Mouse (Mus musculus) heart, embryonic 14.5 days (tissue): ENCODE data around the gene 0610037L13Rik. TPM values are rescaled to one million over a fixed set of nuclear protein-coding genes. Genes with fewer than 3 reads are reported as not detected.

Source experiments
- ATAC-seq: fragments of 200-750 bp; cut with Nextera tagmentation; 2 replicates; pipeline ENCODE4 v1.8.0; 2017; ENCODE audit warnings: low read depth, moderate TSS enrichment; ENCODE audit not compliant: insufficient number of reproducible peaks, insufficient read depth, low FRiP score
- H3K27ac ChIP-seq, 2 experiments: fragments of 200-500 bp in 1 of 2; fragments of 300-500 bp in 1 of 2; sonication (generic) in 1 of 2; replicated peaks in 1 of 2; 2 replicates each; pipeline ENCODE4 v1.5.1; 2012 to 2014; ENCODE audit warnings: low read depth in 2 of 2, low read length in 2 of 2, control low read depth in 1 of 2, mild to moderate bottlenecking in 1 of 2, mixed read lengths in 1 of 2; ENCODE audit not compliant: control insufficient read depth in 1 of 2, insufficient read depth in 1 of 2
- H3K27me3 ChIP-seq: fragments of 300-500 bp; sonication (generic); 2 replicates; pipeline ENCODE4 v1.6.1; 2014; ENCODE audit warnings: mild to moderate bottlenecking, low read length, control low read depth; ENCODE audit not compliant: control insufficient read depth, insufficient read depth
- H3K36me3 ChIP-seq: fragments of 300-500 bp; sonication (generic); 2 replicates; pipeline ENCODE4 v1.6.1; 2014; ENCODE audit warnings: mild to moderate bottlenecking, control low read depth, low read length, mixed read lengths; ENCODE audit not compliant: control insufficient read depth, insufficient read depth
- H3K4me1 ChIP-seq, 2 experiments: fragments of 200-500 bp in 1 of 2; fragments of 300-500 bp in 1 of 2; sonication (generic) in 1 of 2; 2 replicates each; pipeline ENCODE4 v1.6.1; 2012 to 2014; ENCODE audit warnings: low read length in 2 of 2, control low read depth in 1 of 2, mixed read lengths in 1 of 2; ENCODE audit not compliant: control insufficient read depth in 2 of 2, insufficient read depth in 2 of 2
- H3K4me2 ChIP-seq: fragments of 300-500 bp; sonication (generic); 2 replicates; pipeline ENCODE4 v1.6.1; 2014; ENCODE audit warnings: mild to moderate bottlenecking, low read length
- H3K4me3 ChIP-seq, 2 experiments: fragments of 200-500 bp in 1 of 2; fragments of 300-500 bp in 1 of 2; sonication (generic) in 1 of 2; 2 replicates each; pipeline ENCODE4 v1.5.1; 2012 to 2014; ENCODE audit warnings: low read length in 2 of 2, mild to moderate bottlenecking in 2 of 2, control low read depth in 1 of 2, low read depth in 1 of 2, moderate library complexity in 1 of 2; ENCODE audit not compliant: control insufficient read depth in 1 of 2, insufficient read depth in 1 of 2
- H3K9ac ChIP-seq: fragments of 300-500 bp; sonication (generic); 2 replicates; pipeline ENCODE4 v1.6.1; 2014; ENCODE audit warnings: mild to moderate bottlenecking, low read length
- H3K9me3 ChIP-seq: fragments of 300-500 bp; sonication (generic); 2 replicates; pipeline ENCODE4 v1.6.1; 2016; ENCODE audit warnings: low read length, control low read depth; ENCODE audit not compliant: control insufficient read depth
- WGBS: fragments of 180-500 bp; shearing (Covaris S2); extraction: QIAGEN DNeasy Blood & Tissue Kit; methylation state at CpG from one replicate; pipeline ENCODE4 v1.1.7; 2014; 5-methylcytosine and 5-hydroxymethylcytosine counted together
- polyA plus RNA-seq: library from polyadenylated mRNA; unstranded; fragments of >200 nt; fragmentation: Nextera tagmentation; extraction: Ambion mirVana; gene quantifications from 2 replicates; pipeline ENCODE4 v1.2.1, GENCODE M21; 2014

The 0610037L13Rik gene
- polyA plus RNA-seq, 1 experiment from 2014 or later = 110 TPM

GRCm38 (mm10) chr4:107853333-107853732, 36.3 kb upstream of the 0610037L13Rik start:
- Histone ChIP-seq H3K27ac (no peak overlapping the region), H3K9me3 (no peaks in the 10 kb centered on the region), H3K4me3 (no peak overlapping the region), H3K4me2 (no peak overlapping the region), H3K27me3 (peaks cover 4% of the 10 kb centered on the region), H3K36me3 (no peaks in the 10 kb centered on the region), H3K4me1 (no peaks in the 10 kb centered on the region), H3K9ac (no peak overlapping the region)
- ATAC-seq = no peak
- 85% methylated on average over 8 of the region's 8 CpGs for WGBS

GRCm38 (mm10) chr4:107853836-107854235, 35.8 kb upstream of the 0610037L13Rik start:
- Histone ChIP-seq H3K9ac (no peak overlapping the region), H3K27ac (no peak overlapping the region), H3K9me3 (no peaks in the 10 kb centered on the region), H3K4me2 (no peak overlapping the region), H3K4me1 (no peaks in the 10 kb centered on the region), H3K4me3 (no peak overlapping the region), H3K27me3 (peaks cover 4% of the 10 kb centered on the region; the same call in 1 of the 2 replicates), H3K36me3 (no peaks in the 10 kb centered on the region)
- 80% methylated on average over 7 of the region's 7 CpGs for WGBS
- no peak for ATAC-seq

GRCm38 (mm10) chr4:107856958-107857686, 32.5 kb upstream of the 0610037L13Rik start:
- H3K4me1 ChIP-seq = no peaks in the 10 kb centered on the region
- no peaks in the 10 kb centered on the region for H3K27me3 ChIP-seq
- no peak overlapping the region for H3K27ac ChIP-seq
- no peak overlapping the region for H3K4me3 ChIP-seq
- no peak overlapping the region for H3K4me2 ChIP-seq
- no peak for ATAC-seq
- no peak overlapping the region for H3K9ac ChIP-seq
- H3K36me3 ChIP-seq = no peaks in the 10 kb centered on the region
- WGBS = 64% methylated on average over 11 of the region's 11 CpGs
- H3K9me3 ChIP-seq = no peaks in the 10 kb centered on the region

GRCm38 (mm10) chr4:107858995-107859394, 30.6 kb upstream of the 0610037L13Rik start:
- WGBS = 77% methylated on average over 7 of the region's 7 CpGs
- Histone ChIP-seq H3K4me1 (no peaks in the 10 kb centered on the region), H3K4me3 (no peak overlapping the region), H3K9ac (no peak overlapping the region), H3K27ac (no peak overlapping the region), H3K9me3 (no peaks in the 10 kb centered on the region), H3K27me3 (no peaks in the 10 kb centered on the region), H3K36me3 (no peaks in the 10 kb centered on the region), H3K4me2 (no peak overlapping the region)
- ATAC-seq = no peak

GRCm38 (mm10) chr4:107864866-107865265, 24.7 kb upstream of the 0610037L13Rik start:
- no peaks in the 10 kb centered on the region for H3K27me3 ChIP-seq

GRCm38 (mm10) chr4:107879254-107880050, 10.2 kb upstream of the 0610037L13Rik start, which contains the start of gene Magoh:
Gene Magoh (plus strand): TSS chr4:107879755.
- WGBS = 2% methylated on average over 48 of the region's 48 CpGs
- peak; percentile 94 for ATAC-seq
- Histone ChIP-seq H3K36me3 (peaks cover 33% of the 10 kb centered on the region), H3K9me3 (no peaks in the 10 kb centered on the region), H3K4me2 (peak within 1 kb of the TSS; percentile 88), H3K27ac (peak within 1 kb of the TSS; percentile 71 to 76), H3K9ac (peak within 1 kb of the TSS; percentile 93), H3K4me1 (peaks cover 0 to 8% of the 10 kb centered on the region in 2 experiments; a peak in 2 of 4 replicates), H3K27me3 (no peaks in the 10 kb centered on the region), H3K4me3 (peak within 1 kb of the TSS; percentile 77 to 99)

More at GRCm38 (mm10) chr4:107864866-107865265, 24.7 kb upstream of the 0610037L13Rik start:
- H3K36me3 ChIP-seq = no peaks in the 10 kb centered on the region
- H3K9ac ChIP-seq = no peak overlapping the region
- H3K4me2 ChIP-seq = no peak overlapping the region
- ATAC-seq = no peak
- WGBS = 68% methylated on average over 4 of the region's 4 CpGs
- H3K4me3 ChIP-seq = no peak overlapping the region
- H3K4me1 ChIP-seq = no peaks in the 10 kb centered on the region
- no peak overlapping the region for H3K27ac ChIP-seq
- no peaks in the 10 kb centered on the region for H3K9me3 ChIP-seq

- H3K4me1 ChIP-seq = peaks cover 0 to 8% of the 10 kb centered on the region in 2 experiments; a peak in 2 of 4 replicates
- no peaks in the 10 kb centered on the region for H3K9me3 ChIP-seq
- H3K9ac ChIP-seq = no peak overlapping the region
- 92% methylated on average over 1 of the region's 1 CpGs for whole genome bisulfite sequencing
- H3K27ac ChIP-seq = no peak overlapping the region
- H3K4me2 ChIP-seq = no peak overlapping the region
- H3K4me3 ChIP-seq = no peak overlapping the region
- ATAC-seq = no peak
- peaks cover 54% of the 10 kb centered on the region for H3K36me3 ChIP-seq
- H3K27me3 ChIP-seq = no peaks in the 10 kb centered on the region
These were observed 8.0 kb upstream of the 0610037L13Rik start for GRCm38 (mm10) chr4:107881631-107882030.
